Mouse (Mus musculus): ENCODE data around the gene Nxn.

Nxn gene

GRCm38 (mm10) chr11:76363636-76364035 lies 35.3 kb downstream of the Nxn start:
- no peak for DNase-seq (ENCODE audit: low spot score in 2 of 2)

DNA sequence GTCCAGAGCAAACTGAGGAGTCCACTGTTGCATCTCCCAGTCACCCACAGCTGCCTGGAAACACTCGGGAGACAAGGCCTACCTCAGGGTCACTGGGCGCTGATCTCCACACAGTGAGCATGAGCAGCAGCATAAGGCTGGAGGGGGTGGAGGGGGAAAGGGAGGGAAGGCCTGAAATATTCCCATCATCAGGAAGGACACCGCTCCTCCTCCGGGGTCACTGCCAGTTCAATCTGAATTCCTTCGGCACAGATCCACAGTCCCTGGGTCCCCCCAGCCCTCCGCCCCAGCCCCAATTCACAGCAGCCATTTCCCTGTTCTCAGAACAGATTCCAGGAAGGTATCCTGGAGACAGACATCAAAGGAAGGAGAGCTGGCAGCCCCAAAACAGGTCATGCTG lies 35.8 kb downstream of the Nxn start:
- no peak for DNase-seq (ENCODE audit: low spot score in 2 of 2)

DNA sequence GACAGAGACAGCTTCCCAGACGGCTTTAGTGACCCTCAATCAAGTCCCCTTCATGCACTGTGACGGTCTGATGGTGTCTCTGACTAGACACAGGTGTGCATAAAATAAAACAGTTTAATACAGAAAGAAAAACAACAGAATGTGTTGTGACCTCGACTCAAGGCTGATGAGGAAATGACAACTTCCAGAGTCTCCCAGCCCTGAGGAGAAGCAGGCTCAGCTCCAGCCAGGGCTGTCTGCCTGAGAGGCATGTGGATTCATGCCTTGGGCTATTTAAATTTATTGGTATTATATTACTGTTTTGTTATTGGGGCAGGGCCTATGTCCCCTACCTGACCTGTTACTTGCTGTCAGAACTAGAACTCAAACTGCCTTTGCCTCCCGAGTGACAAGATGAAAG lies 37.5 kb downstream of the Nxn start:
- DNase-seq (ENCODE audit: low spot score in 2 of 2) = no peak

GRCm38 (mm10) chr11:76360255-76360654 lies 38.7 kb downstream of the Nxn start:
- no peak for DNase-seq (ENCODE audit: low spot score in 2 of 2)

GRCm38 (mm10) chr11:76358628-76359320 lies 40.2 kb downstream of the Nxn start:
- no peak for DNase-seq (ENCODE audit: low spot score in 2 of 2)

DNA sequence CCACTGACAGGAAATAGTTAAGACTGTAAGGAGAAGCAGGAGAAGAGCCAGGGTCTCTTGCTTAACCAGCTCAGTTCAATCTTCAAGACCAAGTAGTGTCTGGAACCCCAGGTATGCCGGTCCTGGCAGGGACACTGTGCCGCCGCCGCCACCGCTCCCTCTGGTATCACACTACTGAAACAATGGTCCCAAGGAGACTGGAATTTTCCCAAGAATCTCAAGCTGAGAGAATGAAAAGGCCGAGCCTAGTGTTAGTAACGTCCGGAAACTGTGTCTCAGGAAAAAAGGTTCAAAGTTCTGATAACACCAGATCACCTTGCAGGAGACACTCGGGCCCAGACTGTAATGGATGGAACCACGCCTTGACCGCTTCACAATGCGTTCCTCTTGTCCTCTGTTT lies 41.5 kb downstream of the Nxn start:
- no peak for DNase-seq (ENCODE audit: low spot score in 2 of 2)

- DNase-seq (ENCODE audit: low spot score in 2 of 2) = no peak
Observed at GRCm38 (mm10) chr11:76356091-76356490, 42.8 kb downstream of the Nxn start.

DNA sequence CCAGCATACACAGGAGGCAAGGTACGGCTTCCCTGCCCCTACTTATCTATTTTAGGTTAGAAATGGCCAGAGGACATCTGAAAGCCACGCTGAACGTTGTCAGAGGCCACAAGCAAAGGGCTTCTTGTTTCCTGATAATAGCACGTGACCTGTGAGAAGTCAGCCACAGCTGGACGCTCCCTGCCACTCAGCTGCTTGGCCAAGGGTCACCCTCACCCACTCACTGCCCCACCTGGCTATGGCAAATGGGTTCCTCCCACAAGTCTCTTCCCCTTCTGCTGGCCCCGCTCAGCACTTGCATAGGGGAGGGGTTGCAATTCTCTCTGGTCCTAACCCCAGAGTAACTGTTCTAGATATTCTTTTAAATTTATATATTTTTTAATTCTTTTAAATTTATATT lies 43.5 kb downstream of the Nxn start:
- no peak for DNase-seq (ENCODE audit: low spot score in 2 of 2)

DNA sequence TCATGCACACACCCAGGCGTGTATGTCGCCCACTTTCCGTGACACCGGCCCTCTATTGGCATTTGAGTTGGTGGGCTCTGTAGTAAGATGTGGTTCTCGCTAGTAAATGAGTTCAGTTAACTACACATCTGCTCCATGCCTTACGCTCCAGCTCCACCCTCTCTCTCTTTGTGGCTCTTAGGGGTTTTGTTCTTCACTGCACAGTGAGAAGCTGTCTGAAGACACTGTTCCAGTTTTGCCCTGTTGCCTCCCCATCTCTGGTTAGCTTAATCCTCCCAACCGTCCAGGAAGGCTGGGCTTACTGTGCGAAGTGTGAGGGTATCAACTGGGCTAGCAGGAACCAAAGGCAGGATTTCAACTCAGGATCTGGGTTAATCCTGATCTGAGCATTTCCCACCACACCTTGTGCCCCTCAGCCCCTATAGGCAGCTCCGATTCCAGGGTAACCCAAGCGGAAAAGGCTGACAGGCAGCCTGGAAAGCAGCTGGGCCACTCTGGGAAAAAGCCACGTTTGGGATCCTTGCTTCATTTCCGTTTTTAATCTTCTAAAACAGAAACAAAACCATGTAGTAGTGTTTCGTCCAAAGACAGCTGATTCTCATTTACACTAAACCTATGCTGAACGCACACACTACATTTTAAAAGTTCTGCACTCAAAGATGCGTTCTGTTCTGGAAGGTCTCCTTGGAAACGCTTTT lies 45.9 kb downstream of the Nxn start:
- no peak for DNase-seq (ENCODE audit: low spot score in 2 of 2)

GRCm38 (mm10) chr11:76351624-76352011 lies 47.3 kb downstream of the Nxn start:
- no peak for DNase-seq (ENCODE audit: low spot score in 2 of 2)

DNA sequence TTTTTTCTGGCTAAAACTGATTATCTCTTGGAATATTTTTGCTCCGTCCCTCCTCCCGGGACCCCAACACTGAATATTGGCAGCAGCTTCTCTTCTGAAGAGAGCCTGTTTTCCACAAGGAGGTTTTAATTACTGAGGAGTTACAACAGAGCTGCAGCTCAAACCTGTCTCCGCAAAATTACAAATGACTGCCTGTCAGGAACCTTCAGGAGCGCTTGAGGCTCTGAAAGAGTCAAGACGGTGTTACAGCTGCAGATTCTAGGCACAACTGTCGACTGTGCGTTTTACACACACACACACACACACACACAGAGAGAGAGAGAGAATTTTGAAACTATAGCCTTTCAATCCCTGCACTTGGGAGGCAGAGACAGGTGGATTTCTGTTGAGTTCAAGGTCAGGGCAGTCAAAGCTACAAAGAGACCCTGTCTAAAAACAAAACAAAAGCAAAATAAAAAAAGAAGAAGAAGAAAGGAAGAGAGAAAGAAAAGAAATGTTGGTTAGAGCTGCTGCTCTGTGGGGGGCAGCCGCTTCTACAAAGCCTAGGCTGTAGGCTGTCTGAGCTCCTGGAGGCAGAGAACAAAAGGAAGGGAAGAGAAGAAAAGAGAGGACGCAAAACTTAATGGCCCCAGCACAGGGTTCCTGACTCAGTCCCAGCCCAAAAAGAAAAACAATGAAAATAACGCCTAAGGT lies 47.9 kb downstream of the Nxn start:
- no peak for DNase-seq (ENCODE audit: low spot score in 2 of 2)

DNA sequence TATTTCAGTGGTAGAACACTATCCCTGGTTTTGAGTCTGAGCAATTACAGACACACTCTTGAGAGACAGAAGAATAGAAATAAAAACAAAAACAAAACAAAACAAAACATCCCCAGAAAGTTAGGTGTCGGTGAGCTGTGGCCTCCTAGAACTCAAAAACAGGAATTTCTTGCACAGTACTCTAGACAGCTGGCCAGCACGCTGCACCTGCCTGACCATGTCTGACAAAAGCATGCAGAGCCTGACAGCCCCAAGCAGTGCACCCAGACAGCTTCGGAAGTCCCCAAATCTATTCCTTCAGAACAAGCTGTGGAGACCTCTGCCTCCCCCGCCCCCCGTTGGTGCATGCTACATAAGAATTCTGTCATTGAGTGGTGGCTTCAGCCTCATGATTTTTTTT lies 49.1 kb downstream of the Nxn start:
- DNase-seq (ENCODE audit: low spot score in 2 of 2) = no peak

DNA sequence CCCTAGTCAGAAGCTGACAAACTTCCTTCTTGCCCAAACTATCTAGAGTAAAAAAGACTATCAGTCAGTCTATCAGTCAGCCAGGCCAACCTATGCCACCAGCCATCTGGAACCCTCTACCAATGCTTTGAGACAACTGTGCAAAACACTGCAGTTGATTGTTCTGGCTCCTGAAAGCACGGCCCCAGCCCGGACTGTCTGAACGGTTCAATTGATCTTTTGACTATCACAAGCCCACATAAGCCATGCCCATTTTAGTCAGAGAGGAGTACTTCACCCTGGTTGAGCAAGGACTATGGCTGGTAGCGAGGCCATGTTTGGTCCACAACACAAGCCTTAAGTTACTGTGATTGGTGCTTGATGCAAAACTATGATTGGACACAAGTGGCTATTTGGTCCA lies 51.4 kb downstream of the Nxn start:
- no peak for DNase-seq (ENCODE audit: low spot score in 2 of 2)

GRCm38 (mm10) chr11:76343031-76343430 lies 55.9 kb downstream of the Nxn start:
- DNase-seq (ENCODE audit: low spot score in 2 of 2) = no peak

- no peak for DNase-seq (ENCODE audit: low spot score in 2 of 2)
Observed at GRCm38 (mm10) chr11:76341884-76342645, 56.9 kb downstream of the Nxn start.

- no peak for DNase-seq (ENCODE audit: low spot score in 2 of 2)
Observed at GRCm38 (mm10) chr11:76341163-76341562, 57.8 kb downstream of the Nxn start.

DNA sequence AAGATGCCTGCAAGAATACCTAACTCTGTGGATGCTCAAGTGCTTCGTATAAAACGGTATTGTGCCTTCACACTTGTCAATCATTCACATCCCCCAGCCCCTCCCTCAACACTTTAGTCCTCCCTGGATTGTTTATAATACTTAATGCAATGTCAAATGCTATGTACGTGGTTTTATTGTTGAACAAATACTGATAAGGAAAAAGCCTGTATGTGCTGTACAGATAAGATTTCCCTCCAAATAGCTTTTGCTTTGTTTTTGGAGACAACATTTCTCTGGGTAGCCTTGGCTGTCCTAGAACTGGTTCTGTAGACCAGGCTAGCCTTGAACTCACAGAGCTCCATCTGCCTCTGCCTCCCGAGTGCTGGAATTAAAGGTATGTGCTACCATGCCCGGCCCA lies 59.1 kb downstream of the Nxn start:
- no peak for DNase-seq (ENCODE audit: low spot score in 2 of 2)

DNA sequence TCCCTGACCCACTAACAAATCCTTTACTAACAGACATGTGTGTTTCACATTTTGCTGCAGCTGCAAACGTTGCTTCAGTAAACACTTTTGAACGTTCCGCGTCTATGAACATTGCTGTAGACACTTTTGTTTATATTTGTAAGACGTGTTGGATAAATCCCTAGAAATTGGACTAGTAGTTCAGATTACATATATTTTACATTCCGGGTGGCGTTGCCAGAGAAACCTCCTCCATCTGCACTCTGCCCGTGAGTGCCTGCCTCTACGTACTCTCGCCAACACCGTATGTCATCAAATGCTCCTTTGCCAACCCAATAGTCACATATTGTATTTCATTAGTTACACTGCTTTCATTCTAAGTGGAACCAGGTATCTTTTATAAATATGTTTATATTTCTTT lies 59.8 kb downstream of the Nxn start:
- no peak for DNase-seq (ENCODE audit: low spot score in 2 of 2)

DNA sequence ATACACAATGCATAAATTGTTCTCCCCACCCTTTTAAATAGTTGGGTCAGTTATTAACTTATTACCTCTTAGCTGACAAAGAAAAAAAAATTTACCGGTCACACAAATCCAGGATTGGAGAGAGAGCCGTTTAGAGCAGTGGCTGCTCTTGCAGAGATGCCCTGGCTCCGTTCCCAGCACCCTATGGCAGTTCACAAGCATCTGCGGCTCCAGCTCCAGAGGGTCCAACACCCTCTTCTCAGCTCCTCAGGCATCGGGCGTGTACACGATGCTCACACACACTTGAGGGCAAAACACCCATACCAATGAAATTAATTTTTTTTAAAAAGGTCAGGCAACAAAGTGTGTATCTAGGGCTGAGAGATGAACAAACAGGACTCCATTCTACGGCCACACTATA lies 60.3 kb downstream of the Nxn start:
- no peak for DNase-seq (ENCODE audit: low spot score in 2 of 2)

DNA sequence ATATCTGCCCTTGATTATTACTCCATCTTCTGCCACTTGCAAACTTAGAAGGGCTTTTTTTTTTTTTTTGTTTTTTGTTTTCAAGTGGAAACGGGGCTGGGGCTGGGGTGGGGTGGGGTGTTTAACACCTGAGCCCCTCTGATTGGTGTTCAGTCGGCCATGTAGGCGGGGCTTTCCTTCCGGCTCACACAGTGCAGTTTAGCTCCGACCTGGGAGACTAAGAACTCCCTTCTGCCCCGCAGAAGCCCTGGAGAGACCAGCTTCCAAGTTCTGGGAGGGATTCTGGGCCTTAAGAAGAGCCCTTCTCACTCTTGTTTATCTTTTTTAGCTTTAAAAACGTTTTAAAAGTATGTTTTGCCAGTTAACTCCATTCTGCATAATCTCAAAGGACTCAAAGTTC lies 61.2 kb downstream of the Nxn start:
- DNase-seq (ENCODE audit: low spot score in 2 of 2) = no peak

GRCm38 (mm10) chr11:76337236-76337635 lies 61.7 kb downstream of the Nxn start:
- DNase-seq (ENCODE audit: low spot score in 2 of 2) = no peak

DNA sequence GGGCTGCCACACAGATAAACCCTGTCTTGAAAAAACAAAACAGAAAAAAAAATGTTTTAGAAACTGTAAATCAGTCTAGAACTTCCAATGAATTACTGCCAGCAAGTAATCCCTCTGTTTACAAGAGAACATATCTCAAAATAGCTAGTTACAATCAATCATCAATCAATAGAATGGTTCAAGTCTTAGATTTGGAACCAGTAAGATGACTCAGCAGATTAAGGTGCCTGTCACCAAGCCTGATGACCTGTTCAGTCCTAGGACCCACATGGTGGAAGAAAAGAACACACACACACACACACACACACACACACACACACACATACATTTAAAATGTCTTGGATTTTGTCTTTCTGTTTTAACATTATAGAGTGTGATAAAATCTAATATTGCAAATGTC lies 62.7 kb downstream of the Nxn start:
- no peak for DNase-seq (ENCODE audit: low spot score in 2 of 2)
